Mouse (Mus musculus): ENCODE results near the gene Nudt14. TPM values are rescaled to one million over a fixed set of nuclear protein-coding genes. Genes with fewer than 3 reads are reported as not detected.

The Nudt14 gene
- polyA plus RNA-seq, 1 experiment from 2014 or later = 57.1 TPM

DNA sequence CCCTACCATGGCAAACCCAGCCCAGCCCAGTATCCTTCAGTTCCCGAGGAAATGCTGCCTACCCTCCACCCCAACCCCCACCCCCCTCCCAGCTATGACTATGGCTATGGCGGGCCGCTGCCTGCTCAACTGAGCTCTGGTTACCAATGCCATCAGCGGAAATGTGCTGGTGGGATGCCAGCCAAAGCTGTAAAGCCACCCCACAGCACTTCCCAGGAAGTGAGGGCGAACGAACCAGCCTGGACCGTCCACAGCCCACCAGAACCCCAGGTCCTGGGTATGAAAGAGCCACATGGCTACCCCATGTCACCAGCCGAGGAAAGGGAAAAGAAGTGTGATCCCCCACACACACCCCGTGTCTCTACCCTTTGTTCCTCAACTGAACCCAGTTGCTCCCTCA is 1.2 kb downstream of the Nudt14 start:
- Histone ChIP-seq H3K4me2 (ENCODE audit: low read depth, low read length) (0 out of 2 replicates have a peak overlapping the region, but pooled peaks have one; percentile 56), H3K4me1 (ENCODE audit: control insufficient read depth, insufficient read depth, low read length) (peaks cover 15% of the 10 kb centered on the region; the same call in 1 of the 2 replicates), H3K36me3 (ENCODE audit: control insufficient read depth, insufficient read depth, low read length) (no peaks in the 10 kb centered on the region), H3K9me3 (ENCODE audit: control insufficient read depth, low read length) (no peaks in the 10 kb centered on the region), H3K9ac (replicated peaks; ENCODE audit: low read depth, low read length) (no peak overlapping the region), H3K27ac (ENCODE audit: low read depth, low read length) (no peak overlapping the region), H3K4me3 (ENCODE audit: low read depth, low read length) (no peak overlapping the region), H3K27me3 (ENCODE audit: control insufficient read depth, insufficient read depth, low read length) (no peaks in the 10 kb centered on the region)
- WGBS = 77% methylated on average over 9 of the region's 9 CpGs
- no peak for ATAC-seq (ENCODE audit: low read depth)

DNA sequence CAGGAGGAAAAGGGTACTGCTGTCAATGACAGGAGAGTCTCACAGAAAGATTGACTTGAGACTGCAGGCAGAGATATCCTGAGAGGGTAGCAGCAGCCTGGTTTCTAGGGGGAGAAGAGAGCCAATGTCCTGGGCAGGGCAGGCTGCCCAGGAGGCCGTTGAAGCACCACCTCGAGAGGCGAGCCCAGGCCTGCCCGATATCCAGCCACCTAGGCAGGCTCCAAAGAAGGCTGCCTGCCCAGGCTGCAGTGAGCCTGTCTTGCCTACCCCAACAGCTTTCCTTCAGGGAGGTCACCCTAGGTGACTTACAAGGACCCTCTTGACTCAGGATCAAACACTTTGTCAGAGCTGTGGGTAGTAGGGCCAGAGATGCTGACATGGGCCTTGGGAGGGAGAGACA is 1.7 kb downstream of the Nudt14 start:
- peaks cover 15% of the 10 kb centered on the region; the same call in 1 of the 2 replicates for H3K4me1 ChIP-seq (ENCODE audit: control insufficient read depth, insufficient read depth, low read length)
- H3K27me3 ChIP-seq (ENCODE audit: control insufficient read depth, insufficient read depth, low read length) = no peaks in the 10 kb centered on the region
- H3K4me3 ChIP-seq (ENCODE audit: low read depth, low read length) = no peak overlapping the region
- no peak for ATAC-seq (ENCODE audit: low read depth)
- no peaks in the 10 kb centered on the region for H3K9me3 ChIP-seq (ENCODE audit: control insufficient read depth, low read length)
- H3K27ac ChIP-seq (ENCODE audit: low read depth, low read length) = no peak overlapping the region
- H3K9ac ChIP-seq (replicated peaks; ENCODE audit: low read depth, low read length) = no peak overlapping the region
- H3K4me2 ChIP-seq (ENCODE audit: low read depth, low read length) = no peak overlapping the region
- H3K36me3 ChIP-seq (ENCODE audit: control insufficient read depth, insufficient read depth, low read length) = no peaks in the 10 kb centered on the region
- 92% methylated on average over 4 of the region's 4 CpGs for WGBS

DNA sequence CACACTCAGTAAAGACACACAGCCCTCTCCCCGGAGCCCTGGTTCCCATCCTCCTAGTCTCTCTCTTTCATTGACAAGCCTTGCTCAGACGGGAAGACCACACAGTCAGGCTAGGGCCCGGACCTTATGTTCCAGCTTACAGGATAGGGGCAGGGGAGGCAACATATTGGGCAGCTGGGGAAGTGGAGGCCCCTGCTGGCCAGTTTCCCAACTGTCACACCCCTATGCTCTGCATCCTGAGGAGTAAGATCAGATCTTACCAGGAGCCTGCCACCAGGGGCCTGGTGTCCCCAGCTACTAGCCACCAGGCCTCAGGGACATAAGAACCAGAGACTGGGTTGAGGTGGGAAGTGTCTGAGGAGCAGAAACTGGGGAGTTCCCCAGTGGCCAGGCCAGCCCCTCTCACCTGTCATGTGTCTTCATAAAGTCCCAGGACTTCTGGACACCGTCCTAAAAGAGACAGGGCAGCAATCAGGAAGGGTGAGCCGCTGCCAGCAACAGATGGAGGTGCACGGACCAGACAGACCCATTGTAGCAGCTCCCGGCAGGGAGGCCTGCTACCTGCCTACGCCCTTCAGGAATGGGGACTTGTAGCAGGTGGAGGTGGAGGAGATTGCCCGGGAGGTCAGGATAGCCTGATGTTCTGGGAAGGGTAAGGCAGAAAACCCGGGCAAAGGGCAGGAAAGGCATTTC is 2.9 kb downstream of the Nudt14 start:
- Histone ChIP-seq H3K36me3 (ENCODE audit: control insufficient read depth, insufficient read depth, low read length) (no peaks in the 10 kb centered on the region), H3K27ac (ENCODE audit: low read depth, low read length) (no peak overlapping the region), H3K4me3 (ENCODE audit: low read depth, low read length) (no peak overlapping the region), H3K4me2 (ENCODE audit: low read depth, low read length) (no peak overlapping the region), H3K9ac (replicated peaks; ENCODE audit: low read depth, low read length) (no peak overlapping the region), H3K27me3 (ENCODE audit: control insufficient read depth, insufficient read depth, low read length) (no peaks in the 10 kb centered on the region), H3K9me3 (ENCODE audit: control insufficient read depth, low read length) (no peaks in the 10 kb centered on the region), H3K4me1 (ENCODE audit: control insufficient read depth, insufficient read depth, low read length) (peaks cover 15% of the 10 kb centered on the region; the same call in 1 of the 2 replicates)
- 64% methylated on average over 10 of the region's 10 CpGs for WGBS
- no peak for ATAC-seq (ENCODE audit: low read depth)

DNA sequence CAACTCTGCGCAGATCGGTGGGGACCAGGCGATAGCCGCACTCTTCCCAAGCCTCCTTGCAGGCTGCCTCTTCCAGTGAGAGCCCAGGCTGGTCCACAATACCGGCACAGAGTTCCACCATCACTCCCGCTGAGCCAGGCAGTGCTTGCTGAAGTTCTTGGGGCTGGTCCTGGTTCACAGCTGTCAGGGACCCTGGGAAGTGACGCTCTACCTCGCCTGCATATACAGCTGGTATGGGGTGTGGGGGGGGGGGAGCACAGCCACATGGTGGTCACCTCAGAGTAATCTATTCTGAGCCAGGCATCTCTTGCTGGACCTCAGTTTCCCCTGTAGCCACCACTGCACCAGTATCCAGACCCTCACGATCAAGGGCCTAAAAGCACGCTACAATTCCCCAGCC is 3.6 kb downstream of the Nudt14 start:
- 88% methylated on average over 10 of the region's 10 CpGs for WGBS
- no peak overlapping the region for H3K4me2 ChIP-seq (ENCODE audit: low read depth, low read length)
- H3K4me3 ChIP-seq (ENCODE audit: low read depth, low read length) = no peak overlapping the region
- no peak overlapping the region for H3K9ac ChIP-seq (replicated peaks; ENCODE audit: low read depth, low read length)
- no peaks in the 10 kb centered on the region for H3K27me3 ChIP-seq (ENCODE audit: control insufficient read depth, insufficient read depth, low read length)
- H3K27ac ChIP-seq (ENCODE audit: low read depth, low read length) = no peak overlapping the region
- H3K9me3 ChIP-seq (ENCODE audit: control insufficient read depth, low read length) = no peaks in the 10 kb centered on the region
- H3K36me3 ChIP-seq (ENCODE audit: control insufficient read depth, insufficient read depth, low read length) = no peaks in the 10 kb centered on the region
- H3K4me1 ChIP-seq (ENCODE audit: control insufficient read depth, insufficient read depth, low read length) = peaks cover 15% of the 10 kb centered on the region; the same call in 1 of the 2 replicates
- ATAC-seq (ENCODE audit: low read depth) = no peak

DNA sequence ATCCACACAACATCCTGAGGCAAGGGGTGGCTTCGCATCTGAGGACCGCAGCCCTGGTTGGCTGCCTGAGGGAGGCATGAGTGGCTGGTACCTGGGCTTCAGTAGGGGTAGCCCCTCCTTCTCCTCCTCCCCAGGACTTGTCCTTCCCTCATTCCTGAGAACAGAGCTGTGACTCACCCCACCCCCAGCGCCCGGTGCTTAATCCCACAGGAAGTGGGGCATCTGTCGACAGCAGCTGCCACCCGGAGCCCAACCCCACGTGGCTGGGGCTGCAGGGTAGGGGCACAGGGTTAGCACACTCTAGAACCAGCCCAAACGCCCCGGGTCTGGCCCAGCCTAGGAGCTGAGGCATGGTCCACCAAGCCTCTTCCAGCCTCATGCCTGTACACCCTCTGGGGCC is 4.0 kb downstream of the Nudt14 start:
- Histone ChIP-seq H3K9me3 (ENCODE audit: control insufficient read depth, low read length) (no peaks in the 10 kb centered on the region), H3K36me3 (ENCODE audit: control insufficient read depth, insufficient read depth, low read length) (no peaks in the 10 kb centered on the region), H3K4me2 (ENCODE audit: low read depth, low read length) (no peak overlapping the region), H3K27me3 (ENCODE audit: control insufficient read depth, insufficient read depth, low read length) (no peaks in the 10 kb centered on the region), H3K4me1 (ENCODE audit: control insufficient read depth, insufficient read depth, low read length) (peaks cover 15% of the 10 kb centered on the region; the same call in 1 of the 2 replicates), H3K27ac (ENCODE audit: low read depth, low read length) (no peak overlapping the region), H3K9ac (replicated peaks; ENCODE audit: low read depth, low read length) (no peak overlapping the region), H3K4me3 (ENCODE audit: low read depth, low read length) (no peak overlapping the region)
- 48% methylated on average over 9 of the region's 9 CpGs for WGBS
- ATAC-seq (ENCODE audit: low read depth) = no peak

DNA sequence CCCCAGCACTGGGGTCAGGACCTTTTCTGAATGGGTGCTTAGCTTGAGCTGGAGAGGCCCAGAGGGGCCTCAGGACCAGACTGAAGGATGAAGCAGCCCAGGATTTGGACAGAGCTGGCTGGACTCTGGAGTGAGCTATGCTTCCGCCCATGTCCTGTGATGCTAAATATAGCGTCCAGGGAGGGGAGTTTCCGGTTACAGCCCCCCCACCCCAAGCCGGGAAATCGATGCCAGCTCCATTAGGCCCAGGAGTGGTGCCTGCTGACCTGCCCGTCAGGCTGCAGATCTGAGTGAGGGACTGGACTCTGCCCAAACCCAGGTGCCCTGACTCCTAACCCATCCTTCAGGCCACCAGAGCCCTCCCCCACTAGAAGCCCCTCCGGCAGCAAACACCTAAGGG is 9.3 kb downstream of the Nudt14 start:
- no peak for ATAC-seq (ENCODE audit: low read depth)
- Histone ChIP-seq H3K4me2 (ENCODE audit: low read depth, low read length) (no peak overlapping the region), H3K4me1 (ENCODE audit: control insufficient read depth, insufficient read depth, low read length) (peaks cover 7% of the 10 kb centered on the region; the same call in 1 of the 2 replicates), H3K27me3 (ENCODE audit: control insufficient read depth, insufficient read depth, low read length) (no peaks in the 10 kb centered on the region; the same call in 1 of the 2 replicates), H3K9me3 (ENCODE audit: control insufficient read depth, low read length) (no peaks in the 10 kb centered on the region), H3K27ac (ENCODE audit: low read depth, low read length) (no peak overlapping the region), H3K4me3 (ENCODE audit: low read depth, low read length) (no peak overlapping the region), H3K9ac (replicated peaks; ENCODE audit: low read depth, low read length) (no peak overlapping the region), H3K36me3 (ENCODE audit: control insufficient read depth, insufficient read depth, low read length) (no peaks in the 10 kb centered on the region)
- 72% methylated on average over 7 of the region's 7 CpGs for WGBS

DNA sequence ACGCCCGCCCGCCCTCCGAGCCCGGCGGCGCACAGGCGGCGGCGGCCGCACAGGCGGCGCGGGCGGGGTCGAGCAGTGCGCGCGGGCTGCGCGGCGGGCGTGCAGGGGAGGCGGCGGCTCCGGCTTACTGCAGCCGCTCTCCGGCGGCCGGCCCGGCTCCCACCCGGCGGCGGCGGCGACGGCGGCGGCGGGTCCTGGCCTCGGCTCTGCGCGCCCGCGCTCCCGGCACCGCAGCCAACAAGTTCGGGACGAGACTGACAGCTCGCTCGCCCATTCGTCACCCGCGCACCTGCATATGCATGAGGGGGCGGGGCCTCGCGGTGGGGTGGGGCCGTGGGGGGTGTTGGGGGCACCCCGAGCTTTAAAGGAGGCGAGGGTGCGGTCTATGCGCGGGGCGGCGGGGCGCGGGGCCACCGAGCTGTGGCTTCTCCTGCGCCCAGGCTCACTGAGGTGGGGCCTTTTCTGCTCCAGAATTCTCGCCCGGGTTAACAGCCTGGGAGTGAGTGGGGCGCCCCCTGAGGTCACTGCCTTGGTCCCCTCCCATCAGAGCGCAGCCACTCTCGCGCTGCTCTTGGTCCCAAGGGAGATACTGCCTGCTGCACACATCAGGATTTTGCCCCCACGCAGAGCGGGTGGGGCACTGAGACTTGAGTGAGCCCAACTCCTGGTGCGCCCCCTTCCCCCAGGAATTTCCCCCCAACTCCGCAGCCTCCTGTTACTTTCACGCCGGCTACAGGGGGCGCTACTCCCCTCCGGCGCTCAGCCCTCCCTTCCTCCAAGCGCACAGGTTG is 12.2 kb downstream of the Nudt14 start, which contains the start of gene Jag2:
TSS of gene Jag2 (minus strand) at position 215 of the 791 bp plus-strand sequence.
- peaks cover 10% of the 10 kb centered on the region; the same call in 1 of the 2 replicates for H3K4me1 ChIP-seq (ENCODE audit: control insufficient read depth, insufficient read depth, low read length)
- H3K9ac ChIP-seq (replicated peaks; ENCODE audit: low read depth, low read length) = peak within 1 kb of the TSS; percentile 83
- peak within 1 kb of the TSS; percentile 86 for H3K27ac ChIP-seq (ENCODE audit: low read depth, low read length)
- no peaks in the 10 kb centered on the region for H3K9me3 ChIP-seq (ENCODE audit: control insufficient read depth, low read length)
- H3K27me3 ChIP-seq (ENCODE audit: control insufficient read depth, insufficient read depth, low read length) = no peaks in the 10 kb centered on the region; the same call in 1 of the 2 replicates
- H3K4me2 ChIP-seq (ENCODE audit: low read depth, low read length) = peak within 1 kb of the TSS; percentile 77
- ATAC-seq (ENCODE audit: low read depth) = peak; percentile 66
- no peaks in the 10 kb centered on the region for H3K36me3 ChIP-seq (ENCODE audit: control insufficient read depth, insufficient read depth, low read length)
- peak within 1 kb of the TSS; percentile 67 for H3K4me3 ChIP-seq (ENCODE audit: low read depth, low read length)
- WGBS = under 1% methylated on average over 49 of the region's 85 CpGs

DNA sequence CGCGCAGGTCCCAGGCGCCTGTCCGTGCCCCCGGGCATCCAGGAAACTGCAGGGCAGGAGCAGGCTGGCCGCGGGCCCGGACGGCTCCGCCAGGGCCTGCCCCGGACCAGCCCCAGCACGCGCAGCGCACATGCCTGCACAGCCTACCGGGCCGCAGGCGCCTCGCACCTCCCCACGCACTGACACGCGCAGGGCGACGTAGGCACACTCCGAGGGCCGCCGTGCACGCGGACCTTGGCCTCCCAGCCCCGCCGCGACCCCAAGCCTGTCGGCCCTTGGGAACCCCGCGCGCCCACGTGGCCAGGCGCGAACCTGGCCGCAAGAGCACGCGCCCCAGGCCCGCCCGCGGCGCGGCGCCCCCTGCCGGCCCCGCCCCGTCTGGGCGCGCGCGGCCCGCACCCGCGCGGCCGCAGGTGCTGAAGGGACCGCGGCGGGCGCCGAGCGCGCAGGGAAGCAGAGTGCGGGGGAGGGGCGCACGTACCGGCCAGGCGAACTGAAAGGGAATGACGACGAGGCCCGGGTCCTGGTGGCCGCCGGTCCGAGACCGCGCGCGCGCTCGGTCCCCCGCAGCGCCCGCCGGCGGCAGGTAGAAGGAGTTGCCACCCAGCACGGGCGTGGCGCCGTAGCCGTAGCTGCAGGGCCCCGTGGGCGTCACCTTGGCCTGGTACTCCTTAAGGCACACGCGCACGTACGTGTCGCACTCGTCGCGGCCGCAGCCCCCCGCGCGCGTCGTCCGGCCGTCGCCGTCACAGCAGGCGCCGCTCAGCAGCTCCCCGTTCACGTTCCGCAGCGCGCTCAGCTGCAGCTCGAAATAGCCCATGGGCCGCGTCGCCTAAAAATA is 13.3 kb downstream of the Nudt14 start:
- H3K9me3 ChIP-seq (ENCODE audit: control insufficient read depth, low read length) = no peaks in the 10 kb centered on the region
- peak; percentile 61 for ATAC-seq (ENCODE audit: low read depth)
- H3K27me3 ChIP-seq (ENCODE audit: control insufficient read depth, insufficient read depth, low read length) = no peaks in the 10 kb centered on the region; the same call in 1 of the 2 replicates
- 3% methylated on average over 94 of the region's 124 CpGs for WGBS
- H3K27ac ChIP-seq (ENCODE audit: low read depth, low read length) = peak overlapping the region; percentile 86
- peaks cover 10% of the 10 kb centered on the region; the same call in 1 of the 2 replicates for H3K4me1 ChIP-seq (ENCODE audit: control insufficient read depth, insufficient read depth, low read length)
- peak overlapping the region; percentile 83 for H3K9ac ChIP-seq (replicated peaks; ENCODE audit: low read depth, low read length)
- H3K4me2 ChIP-seq (ENCODE audit: low read depth, low read length) = peak overlapping the region; percentile 77
- no peaks in the 10 kb centered on the region for H3K36me3 ChIP-seq (ENCODE audit: control insufficient read depth, insufficient read depth, low read length)
- peak overlapping the region; percentile 67 for H3K4me3 ChIP-seq (ENCODE audit: low read depth, low read length)

Measured in neural tube, embryonic 14.5 days (tissue).